Mouse (Mus musculus) heart, postnatal 36 days (tissue): ENCODE data around the gene Ropn1. TPM values are rescaled to one million over a fixed set of nuclear protein-coding genes. Genes with fewer than 3 reads are reported as not detected.
"Not testable (repeated sequence)": the region's sequence is repeated elsewhere in the genome, so short reads cannot be mapped to it uniquely, and the experiment has no call there.

Source experiments
- DNase-seq, 2 experiments: peaks; one replicate each; pipeline ENCODE4 v3.0.0; 2021 to 2022
- intact Hi-C: fragments of 180-260 bp; cut with DNase I; formaldehyde crosslinking; loops from one replicate; pipeline ENCODE4 v1.15.1; 2025
- total RNA-seq, 2 experiments: library from RNA; stranded (reverse); gene quantifications; 2 replicates each; pipeline ENCODE4 v1.2.3; 2021

Ropn1 gene
- total RNA-seq, 2 experiments from 2014 or later: 0.30 TPM; not detected in 1

GRCm38 (mm10) chr16:34689879-34690278, 40.2 kb downstream of the Ropn1 start:
- intact Hi-C loops: no loop called here

DNA sequence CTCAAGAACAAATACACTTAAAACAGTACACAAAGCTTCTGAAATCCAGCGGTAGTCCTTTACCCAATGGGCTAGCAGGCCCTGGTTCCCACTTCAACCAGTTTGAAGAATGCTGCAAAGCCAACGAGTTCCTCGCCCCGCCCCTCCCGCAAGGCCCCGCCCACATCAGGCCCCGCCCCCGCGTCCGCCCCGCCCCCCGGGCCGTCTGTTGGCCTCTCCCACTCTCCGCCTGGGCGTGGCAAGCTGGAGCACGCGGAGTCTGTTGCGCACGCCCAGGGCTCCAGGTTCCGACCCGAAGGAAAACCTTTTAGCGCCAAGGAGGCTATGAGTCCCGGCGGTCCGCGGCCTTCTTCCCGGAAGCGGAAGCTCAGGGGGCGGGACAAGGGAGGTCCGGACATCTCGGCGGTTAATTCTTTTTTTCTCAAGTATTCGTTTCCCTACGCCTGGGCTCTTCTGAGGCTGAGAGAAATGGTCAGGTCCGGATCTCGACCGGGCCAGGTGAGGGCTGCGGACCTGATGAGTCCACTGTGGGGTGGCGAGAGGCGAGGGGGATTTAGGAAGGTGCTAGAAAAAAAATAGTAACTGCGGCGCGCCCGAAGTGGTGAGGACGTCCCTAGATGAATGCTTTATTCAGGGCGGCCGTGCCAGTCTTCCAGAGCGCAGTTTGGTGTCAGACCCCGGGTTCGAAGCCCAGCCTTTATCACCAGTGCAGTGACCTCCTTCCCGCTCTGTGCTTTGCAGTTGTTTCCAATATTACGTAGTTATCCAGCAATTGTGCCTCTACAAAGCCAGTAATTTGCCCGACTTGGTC, 40.8 kb downstream of the Ropn1 start, which contains the start of gene Ccdc14:
Gene Ccdc14 (plus strand): TSS at position 283 of the 811 bp plus-strand sequence.
- peak; percentile 86 to 87 for DNase-seq
- intact Hi-C loops: no loop called here

More at GRCm38 (mm10) chr16:34689879-34690278, 40.2 kb downstream of the Ropn1 start:
- DNase-seq: no peak

DNA sequence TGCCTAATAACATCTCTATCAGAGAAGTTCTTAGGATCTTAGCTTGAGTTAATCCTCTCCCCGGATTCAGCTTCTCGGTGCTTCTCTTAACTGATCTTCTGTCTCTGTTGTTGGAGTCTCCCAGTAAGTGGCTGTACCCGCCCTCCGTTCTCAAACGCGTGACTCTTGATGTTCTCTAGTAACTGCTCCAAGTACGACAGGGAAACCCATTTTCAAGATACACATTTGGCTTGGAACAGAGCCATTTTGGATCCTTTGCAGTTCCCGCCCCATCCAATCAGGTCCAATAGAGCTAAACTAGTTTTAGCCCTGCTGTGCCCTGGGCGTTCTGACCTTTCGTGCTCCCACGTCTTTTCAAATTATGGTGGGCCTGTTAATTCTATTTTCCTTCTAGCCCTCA, 41.4 kb downstream of the Ropn1 start:
- DNase-seq: no peak
- intact Hi-C loops: no loop called here

DNA sequence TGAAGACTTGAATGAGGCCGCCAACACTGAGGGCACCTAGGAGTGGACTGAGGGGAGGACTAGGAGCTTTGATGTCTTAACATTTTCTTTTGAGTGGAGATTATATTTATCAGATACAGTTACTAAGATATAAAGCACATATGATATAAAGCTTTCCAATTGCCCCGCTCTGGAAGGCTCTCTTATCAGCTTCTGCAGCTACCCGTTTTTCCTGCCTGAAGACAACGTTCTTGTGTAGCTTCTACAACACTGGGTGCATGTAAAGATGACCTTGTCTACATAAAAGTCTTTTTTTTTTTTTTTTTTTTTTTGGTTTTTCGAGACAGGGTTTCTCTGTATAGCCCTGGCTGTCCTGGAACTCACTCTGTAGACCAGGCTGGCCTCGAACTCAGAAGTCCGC, 44.8 kb downstream of the Ropn1 start:
- intact Hi-C loops: no loop called here
- no peak for DNase-seq

- DNase-seq, intact Hi-C loops: not testable (repeated sequence)
Measured at GRCm38 (mm10) chr16:34698721-34699120, 49.0 kb downstream of the Ropn1 start.

- intact Hi-C loops: loop anchor here (1.0 to 5.0 kb wide), 5 partner anchors 33 to 508 kb away; no protein-coding TSS in a partner anchor
- peak; percentile 73 to 75 for DNase-seq
Measured at GRCm38 (mm10) chr16:34700165-34700827, 50.6 kb downstream of the Ropn1 start.

DNA sequence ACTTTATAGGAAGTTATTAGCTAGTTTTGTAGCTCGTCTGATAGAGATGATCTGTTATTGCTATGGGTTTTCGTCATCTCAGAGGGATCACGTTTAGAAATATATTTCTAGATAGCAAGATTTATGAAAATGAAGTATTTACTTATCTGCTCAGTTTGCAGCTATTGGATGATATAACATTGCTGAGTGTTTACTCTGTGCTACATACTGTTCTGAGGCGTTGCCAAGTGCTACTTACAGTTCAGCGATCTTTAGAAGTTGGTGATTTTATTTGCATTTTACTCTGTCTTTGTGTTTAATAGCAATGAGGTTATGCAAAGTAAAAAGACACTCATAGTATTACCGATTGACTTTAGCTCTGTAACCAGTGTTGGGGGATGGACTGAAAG, 51.1 kb downstream of the Ropn1 start:
- intact Hi-C loops: loop anchor here (1.0 to 5.0 kb wide), 5 partner anchors 34 to 509 kb away; no protein-coding TSS in a partner anchor
- DNase-seq: no peak

DNA sequence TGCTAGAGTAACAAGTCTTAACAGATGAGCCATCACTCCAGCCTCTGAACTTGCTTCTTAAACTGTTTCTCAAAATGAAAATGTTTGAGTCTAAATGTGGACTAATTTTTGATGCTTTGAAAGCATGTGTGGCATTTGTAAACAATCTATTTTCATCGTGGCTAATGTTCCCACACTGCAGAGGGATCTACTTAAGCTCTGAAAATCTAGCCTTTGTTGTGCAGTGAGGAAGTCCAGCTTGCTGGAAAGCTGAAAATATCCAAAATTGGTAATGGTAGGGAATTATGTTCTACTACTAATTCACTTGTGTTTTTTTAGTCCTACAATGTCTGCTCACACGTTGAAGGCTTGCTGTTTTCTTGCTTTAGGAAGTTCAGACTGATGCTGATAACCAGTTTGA, 56.3 kb downstream of the Ropn1 start:
- intact Hi-C loops: no loop called here
- no peak for DNase-seq

DNA sequence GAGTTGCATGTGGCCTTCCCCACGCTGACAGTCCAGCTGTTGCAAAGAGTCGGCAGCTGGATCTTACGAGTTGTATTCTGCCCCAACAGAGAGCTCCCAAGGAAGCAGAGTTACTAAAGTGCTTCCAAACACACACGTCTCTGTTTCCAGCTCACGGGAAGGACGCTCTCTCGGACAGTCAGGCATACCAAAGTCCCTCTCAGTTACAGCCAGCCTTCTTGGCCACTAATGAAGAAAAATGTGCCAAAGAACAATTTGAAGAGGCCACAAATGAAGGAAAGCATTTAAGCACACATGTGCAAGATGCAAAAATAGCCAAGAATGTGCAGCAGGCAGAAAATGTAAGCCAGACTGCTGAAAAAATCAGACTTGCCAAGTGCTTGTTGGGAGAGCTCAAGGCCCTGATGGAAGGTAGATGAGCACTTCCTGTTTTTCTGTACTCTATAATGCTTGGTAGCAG, 56.8 kb downstream of the Ropn1 start:
- intact Hi-C loops: no loop called here
- peak; percentile 10 to 21 for DNase-seq

DNA sequence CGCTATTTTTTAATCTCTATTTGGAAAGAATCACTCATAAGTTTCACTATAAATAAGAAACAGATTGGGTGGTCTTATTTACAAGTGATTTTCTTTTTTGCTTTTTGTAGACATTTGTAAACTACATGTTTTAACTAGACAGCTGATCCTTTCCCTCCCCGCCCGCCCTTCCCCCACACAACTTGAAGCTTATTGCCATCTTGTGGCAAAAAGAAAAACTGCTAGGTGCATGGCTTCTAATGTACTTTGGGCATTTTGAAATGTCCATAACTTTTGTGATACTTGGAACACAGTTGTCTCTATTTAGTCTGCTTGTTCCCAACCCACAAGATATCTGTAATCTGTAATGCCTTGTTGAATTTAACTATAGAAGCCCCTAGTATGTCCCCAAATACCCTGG, 61.8 kb downstream of the Ropn1 start:
- DNase-seq: no peak
- intact Hi-C loops: loop anchor here (2.0 kb wide), 1 partner anchor 45 kb away; no protein-coding TSS in a partner anchor

DNA sequence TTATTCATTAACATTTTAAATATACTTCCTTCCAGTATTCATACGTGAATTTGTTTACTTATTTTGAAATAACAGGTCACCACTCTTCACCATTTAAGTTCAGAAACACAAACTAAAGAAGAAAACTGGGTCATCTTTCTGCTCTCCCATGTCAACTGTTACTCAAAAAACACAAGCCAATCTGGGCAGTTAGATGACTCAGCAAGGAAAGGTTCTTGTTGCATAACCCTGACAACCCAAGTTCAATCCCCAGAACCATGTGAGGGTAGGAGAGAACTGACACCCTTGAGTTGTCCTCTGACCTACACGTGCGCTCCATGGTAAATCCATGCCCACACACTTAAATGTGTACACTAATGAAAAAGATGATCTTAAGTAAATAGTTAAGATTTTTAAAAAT, 75.4 kb downstream of the Ropn1 start:
- no peak for DNase-seq
- intact Hi-C loops: no loop called here

Other genes starting within 250 kb of the Ropn1 start
- 10 to 100 TPM; 30.2 to 32.1 TPM for gene Kalrn, start 76.4 kb upstream of the Ropn1 start, total RNA-seq
- gene Ccdc14, start 40.7 kb downstream of the Ropn1 start, total RNA-seq: 1 to 10 TPM; 1.8 to 2.4 TPM
- gene Mylk, start 95.3 kb downstream of the Ropn1 start, total RNA-seq: 10 to 100 TPM; 25.6 to 32.4 TPM